In genomic region chr8:89788296-89788695, GRCm38 (mm10) we compare ENCODE assay signal across 10 mouse cellular contexts.
"Had no signal": no experiment of that assay in that cellular context is flagged by ENCODE, and none has a peak within 500 bp of the region (broad histone marks: within the 10 kb centered on the region; RNA-seq: fewer than 3 reads in every experiment).

No protein-coding gene starts in this region.

- ATAC-seq: intestine, postnatal 0 days; midbrain, embryonic 16.5 days had no signal

- DNase-seq: liver, embryonic 13.5 days; lung, adult 2 months; lung, postnatal 14 days; lung, postnatal 4 days; right cerebral cortex, postnatal 4 days; thymus, adult 2 months; thymus, postnatal 14 days; thymus, postnatal 4 days had no signal
